Mouse (Mus musculus): ENCODE data around the gene Tapbpl. TPM values are rescaled to one million over a fixed set of nuclear protein-coding genes. Genes with fewer than 3 reads are reported as not detected.

Tapbpl gene
- polyA plus RNA-seq, 1 experiment from 2014 or later: 4.3 TPM

GRCm38 (mm10) chr6:125239547-125239946 is 7.9 kb upstream of the Tapbpl start:
- no peaks in the 10 kb centered on the region for H3K36me3 ChIP-seq (ENCODE audit: insufficient read depth)
- no peaks in the 10 kb centered on the region for H3K4me1 ChIP-seq (ENCODE audit: insufficient read depth)
- H3K27ac ChIP-seq (ENCODE audit: low read depth): no peak overlapping the region
- TF ChIP-seq CTCF (IDR thresholded peaks at IDR 0.05; ENCODE audit: low read depth): no peak
- H3K9me3 ChIP-seq (ENCODE audit: low read depth, low read length): no peaks in the 10 kb centered on the region
- ATAC-seq (ENCODE audit: insufficient read depth): no peak
- no peaks in the 10 kb centered on the region for H3K27me3 ChIP-seq (ENCODE audit: insufficient read depth, low read length)
- H3K4me3 ChIP-seq (ENCODE audit: low read depth, low read length): no peak overlapping the region
- no peak overlapping the region for H3K4me2 ChIP-seq
- no peak overlapping the region for H3K9ac ChIP-seq
- WGBS: 91% methylated on average over 5 of the region's 5 CpGs
- DNase-seq: no peak

GRCm38 (mm10) chr6:125238396-125238795 is 6.7 kb upstream of the Tapbpl start:
- no peak for ATAC-seq (ENCODE audit: insufficient read depth)
- Histone ChIP-seq H3K27ac (ENCODE audit: low read depth) (no peak overlapping the region), H3K4me1 (ENCODE audit: insufficient read depth) (no peaks in the 10 kb centered on the region), H3K27me3 (ENCODE audit: insufficient read depth, low read length) (no peaks in the 10 kb centered on the region), H3K4me2 (no peak overlapping the region), H3K36me3 (ENCODE audit: insufficient read depth) (no peaks in the 10 kb centered on the region), H3K9me3 (ENCODE audit: low read depth, low read length) (no peaks in the 10 kb centered on the region), H3K9ac (no peak overlapping the region), H3K4me3 (ENCODE audit: low read depth, low read length) (no peak overlapping the region)
- TF ChIP-seq CTCF (IDR thresholded peaks at IDR 0.05; ENCODE audit: low read depth): no peak
- peak; percentile 17 for DNase-seq
- 41% methylated on average over 6 of the region's 6 CpGs for WGBS

GRCm38 (mm10) chr6:125237421-125237820 is 5.8 kb upstream of the Tapbpl start:
- H3K4me2 ChIP-seq: no peak overlapping the region
- no peaks in the 10 kb centered on the region for H3K27me3 ChIP-seq (ENCODE audit: insufficient read depth, low read length)
- H3K4me3 ChIP-seq (ENCODE audit: low read depth, low read length): no peak overlapping the region
- no peak overlapping the region for H3K9ac ChIP-seq
- no peak overlapping the region for H3K27ac ChIP-seq (ENCODE audit: low read depth)
- no peaks in the 10 kb centered on the region; the same call in 1 of the 2 replicates for H3K4me1 ChIP-seq (ENCODE audit: insufficient read depth)
- DNase-seq (no peak), ATAC-seq (ENCODE audit: insufficient read depth) (no peak)
- H3K36me3 ChIP-seq (ENCODE audit: insufficient read depth): no peaks in the 10 kb centered on the region
- no peak for TF ChIP-seq CTCF (IDR thresholded peaks at IDR 0.05; ENCODE audit: low read depth)
- no peaks in the 10 kb centered on the region for H3K9me3 ChIP-seq (ENCODE audit: low read depth, low read length)
- WGBS: 77% methylated on average over 4 of the region's 4 CpGs

DNA sequence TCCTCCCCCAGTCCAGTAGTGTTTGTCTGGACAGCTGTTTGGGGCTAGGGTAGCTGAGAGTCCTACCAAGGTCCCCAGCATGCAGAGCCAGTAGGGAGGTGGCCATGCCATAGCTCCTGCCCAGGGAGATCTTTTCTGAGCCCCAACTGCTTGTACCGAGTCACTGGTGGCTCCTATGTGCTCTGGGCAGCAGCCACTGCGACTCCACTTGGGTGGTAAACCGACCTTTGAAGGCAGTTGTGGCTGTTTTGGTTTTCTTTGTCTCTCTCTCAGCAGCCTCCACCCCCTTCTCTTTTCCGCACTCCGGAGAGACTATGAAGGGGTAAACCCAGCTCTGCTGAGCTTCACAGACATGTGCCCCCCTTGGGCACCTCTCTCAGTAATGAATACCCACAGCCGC is 5.1 kb upstream of the Tapbpl start, which contains the start of gene Cd27:
TSS of gene Cd27 (minus strand) at position 229 of the 400 bp plus-strand sequence.
- H3K36me3 ChIP-seq (ENCODE audit: insufficient read depth): no peaks in the 10 kb centered on the region
- H3K27ac ChIP-seq (ENCODE audit: low read depth): no peak within 1 kb of the TSS
- H3K4me1 ChIP-seq (ENCODE audit: insufficient read depth): no peaks in the 10 kb centered on the region; the same call in 1 of the 2 replicates
- TF ChIP-seq CTCF (IDR thresholded peaks at IDR 0.05; ENCODE audit: low read depth): no peak
- 48% methylated on average over 6 of the region's 6 CpGs for WGBS
- no peak for ATAC-seq (ENCODE audit: insufficient read depth)
- no peak within 1 kb of the TSS for H3K9ac ChIP-seq
- H3K4me2 ChIP-seq: no peak within 1 kb of the TSS
- H3K4me3 ChIP-seq (ENCODE audit: low read depth, low read length): no peak within 1 kb of the TSS
- DNase-seq: no peak
- H3K27me3 ChIP-seq (ENCODE audit: insufficient read depth, low read length): no peaks in the 10 kb centered on the region
- H3K9me3 ChIP-seq (ENCODE audit: low read depth, low read length): no peaks in the 10 kb centered on the region

GRCm38 (mm10) chr6:125236341-125236740 is 4.7 kb upstream of the Tapbpl start:
- Histone ChIP-seq H3K9me3 (ENCODE audit: low read depth, low read length) (no peaks in the 10 kb centered on the region), H3K4me3 (ENCODE audit: low read depth, low read length) (no peak overlapping the region), H3K27me3 (ENCODE audit: insufficient read depth, low read length) (no peaks in the 10 kb centered on the region), H3K27ac (ENCODE audit: low read depth) (no peak overlapping the region), H3K9ac (no peak overlapping the region), H3K36me3 (ENCODE audit: insufficient read depth) (no peaks in the 10 kb centered on the region), H3K4me2 (no peak overlapping the region), H3K4me1 (ENCODE audit: insufficient read depth) (no peaks in the 10 kb centered on the region; the same call in 1 of the 2 replicates)
- WGBS: 77% methylated on average over 6 of the region's 6 CpGs
- no peak for DNase-seq
- TF ChIP-seq CTCF (IDR thresholded peaks at IDR 0.05; ENCODE audit: low read depth): no peak
- ATAC-seq (ENCODE audit: insufficient read depth): no peak

- H3K4me2 ChIP-seq: peak overlapping the region; percentile 13; the same call in 1 of the 2 replicates
- no peak overlapping the region for H3K9ac ChIP-seq
- TF ChIP-seq CTCF (IDR thresholded peaks at IDR 0.05; ENCODE audit: low read depth): no peak
- no peaks in the 10 kb centered on the region for H3K9me3 ChIP-seq (ENCODE audit: low read depth, low read length)
- H3K27me3 ChIP-seq (ENCODE audit: insufficient read depth, low read length): no peaks in the 10 kb centered on the region
- H3K36me3 ChIP-seq (ENCODE audit: insufficient read depth): no peaks in the 10 kb centered on the region
- H3K4me1 ChIP-seq (ENCODE audit: insufficient read depth): no peaks in the 10 kb centered on the region; the same call in 1 of the 2 replicates
- no peak overlapping the region; the same call in 1 of the 2 replicates for H3K27ac ChIP-seq (ENCODE audit: low read depth)
- no peak overlapping the region for H3K4me3 ChIP-seq (ENCODE audit: low read depth, low read length)
- ATAC-seq (ENCODE audit: insufficient read depth) (no peak), DNase-seq (no peak)
- WGBS: 50% methylated on average over 5 of the region's 5 CpGs
These were observed 2.8 kb upstream of the Tapbpl start for GRCm38 (mm10) chr6:125234520-125234828.

GRCm38 (mm10) chr6:125233816-125234519 is 2.3 kb upstream of the Tapbpl start:
- DNase-seq (peak; percentile 40), ATAC-seq (ENCODE audit: insufficient read depth) (peak; percentile 63)
- Histone ChIP-seq H3K27ac (ENCODE audit: low read depth) (peak overlapping the region; percentile 12), H3K27me3 (ENCODE audit: insufficient read depth, low read length) (no peaks in the 10 kb centered on the region), H3K4me3 (ENCODE audit: low read depth, low read length) (no peak overlapping the region), H3K36me3 (ENCODE audit: insufficient read depth) (no peaks in the 10 kb centered on the region), H3K9ac (no peak overlapping the region), H3K4me1 (ENCODE audit: insufficient read depth) (no peaks in the 10 kb centered on the region; the same call in 1 of the 2 replicates), H3K4me2 (peak overlapping the region; percentile 13; the same call in 1 of the 2 replicates), H3K9me3 (ENCODE audit: low read depth, low read length) (no peaks in the 10 kb centered on the region)
- no peak for TF ChIP-seq CTCF (IDR thresholded peaks at IDR 0.05; ENCODE audit: low read depth)
- WGBS: 43% methylated on average over 7 of the region's 7 CpGs

All from lung, embryonic 14.5 days (tissue).